Mouse (Mus musculus) forebrain, postnatal 0 days (tissue): Measurements from ENCODE around the gene Fbrsl1. TPM values are rescaled to one million over a fixed set of nuclear protein-coding genes. Genes with fewer than 3 reads are reported as not detected.

Experiments
- ATAC-seq: fragments of 200-750 bp; cut with Nextera tagmentation; 2 replicates; pipeline ENCODE4 v1.8.0; 2017; ENCODE audit warnings: mild to moderate bottlenecking, moderate library complexity
- DNase-seq: peaks from one replicate; pipeline ENCODE4 v3.0.0-alpha.2; 2015
- H3K27ac ChIP-seq: fragments of 300-500 bp; sonication (generic); 2 replicates; pipeline ENCODE4 v1.5.1; 2014; ENCODE audit warnings: low read depth, mild to moderate bottlenecking, antibody characterized with exemption, low read length, moderate library complexity, mixed read lengths
- H3K27me3 ChIP-seq: fragments of 300-500 bp; sonication (generic); 2 replicates; pipeline ENCODE4 v1.6.1; 2014; ENCODE audit warnings: mild to moderate bottlenecking, low read length, mixed read lengths; ENCODE audit not compliant: insufficient read depth
- H3K36me3 ChIP-seq: fragments of 300-500 bp; sonication (generic); 2 replicates; pipeline ENCODE4 v1.6.1; 2014; ENCODE audit warnings: mild to moderate bottlenecking, moderate library complexity; ENCODE audit not compliant: insufficient read depth
- H3K4me1 ChIP-seq: fragments of 300-500 bp; sonication (generic); 2 replicates; pipeline ENCODE4 v1.6.1; 2014; ENCODE audit warnings: antibody characterized with exemption; ENCODE audit not compliant: insufficient read depth
- H3K4me2 ChIP-seq: fragments of 300-500 bp; sonication (generic); 2 replicates; pipeline ENCODE4 v1.6.1; 2014; ENCODE audit warnings: low read depth, mild to moderate bottlenecking, moderate library complexity
- H3K4me3 ChIP-seq: fragments of 300-500 bp; sonication (generic); 2 replicates; pipeline ENCODE4 v1.5.1; 2014; ENCODE audit warnings: low read depth, low read length, mixed read lengths
- H3K9ac ChIP-seq: fragments of 300-500 bp; sonication (generic); 2 replicates; pipeline ENCODE4 v1.6.1; 2014; ENCODE audit warnings: mild to moderate bottlenecking
- H3K9me3 ChIP-seq: fragments of 300-500 bp; sonication (generic); 2 replicates; pipeline ENCODE4 v1.6.1; 2016; ENCODE audit warnings: low read length
- CTCF ChIP-seq: sonication (generic); IDR thresholded peaks from 2 replicates; pipeline ENCODE4 v1.5.1; 2016; ENCODE audit warnings: antibody characterized with exemption, control low read depth, low read depth
- WGBS: fragments of 180-500 bp; shearing (Covaris S2); extraction: QIAGEN DNeasy Blood & Tissue Kit; methylation state at CpG from one replicate; pipeline ENCODE4 v1.1.7; 2014; 5-methylcytosine and 5-hydroxymethylcytosine counted together
- polyA plus RNA-seq: library from polyadenylated mRNA; unstranded; fragments of >200 nt; fragmentation: Nextera tagmentation; extraction: Ambion mirVana; gene quantifications from 2 replicates; pipeline ENCODE4 v1.2.1, GENCODE M21; 2015
- total RNA-seq: library from RNA; depleted of rRNA; stranded (reverse); fragments of >200 nt; gene quantifications from 2 replicates; pipeline ENCODE4 v1.2.3, GENCODE M21; 2014

The Fbrsl1 gene
- total and polyA plus RNA-seq, 2 experiments from 2014 or later = 21.3 to 30.3 TPM

- ATAC-seq (peak; percentile 8), DNase-seq (peak; percentile 33)
- peaks cover 20% of the 10 kb centered on the region for H3K36me3 ChIP-seq
- 52% methylated on average over 11 of the region's 11 CpGs for WGBS
- no peaks in the 10 kb centered on the region for H3K9me3 ChIP-seq
- peak overlapping the region; percentile 72 for H3K4me2 ChIP-seq
- H3K27me3 ChIP-seq = no peaks in the 10 kb centered on the region
- H3K9ac ChIP-seq = peak overlapping the region; percentile 58; the same call in 1 of the 2 replicates
- no peaks in the 10 kb centered on the region for H3K4me1 ChIP-seq
- TF ChIP-seq CTCF = 0 out of 2 replicates have a peak, but pooled peaks have one; percentile 9
- peak overlapping the region; percentile 40; the same call in 1 of the 2 replicates for H3K4me3 ChIP-seq
- H3K27ac ChIP-seq = 0 out of 2 replicates have a peak overlapping the region, but pooled peaks have one; percentile 40
Measured at GRCm38 (mm10) chr5:110363822-110364545, 84.3 kb downstream of the Fbrsl1 start.

- Histone ChIP-seq H3K9ac (peak overlapping the region; percentile 58), H3K36me3 (peaks cover 14% of the 10 kb centered on the region), H3K9me3 (no peaks in the 10 kb centered on the region), H3K4me1 (no peaks in the 10 kb centered on the region), H3K4me2 (peak overlapping the region; percentile 72), H3K27ac (0 out of 2 replicates have a peak overlapping the region, but pooled peaks have one; percentile 40), H3K4me3 (peak overlapping the region; percentile 40), H3K27me3 (no peaks in the 10 kb centered on the region)
- 5% methylated on average over 68 of the region's 72 CpGs for WGBS
- DNase-seq = peak; percentile 89
- peak; percentile 94 for ATAC-seq
- TF ChIP-seq CTCF = peak; percentile 61
Measured at GRCm38 (mm10) chr5:110363179-110363821, 85.0 kb downstream of the Fbrsl1 start.

- peak overlapping the region; percentile 40 for H3K4me3 ChIP-seq
- ATAC-seq (peak; percentile 58; the same call in 1 of the 2 replicates), DNase-seq (no peak)
- peaks cover 11% of the 10 kb centered on the region for H3K36me3 ChIP-seq
- no peak overlapping the region for H3K27ac ChIP-seq
- no peak overlapping the region for H3K9ac ChIP-seq
- no peaks in the 10 kb centered on the region for H3K9me3 ChIP-seq
- peak overlapping the region; percentile 72 for H3K4me2 ChIP-seq
- TF ChIP-seq CTCF = no peak
- no peaks in the 10 kb centered on the region for H3K27me3 ChIP-seq
- H3K4me1 ChIP-seq = no peaks in the 10 kb centered on the region
- WGBS = 5% methylated on average over 28 of the region's 28 CpGs
Measured at GRCm38 (mm10) chr5:110362813-110363178, 85.5 kb downstream of the Fbrsl1 start.

GRCm38 (mm10) chr5:110361465-110361864 is 86.8 kb downstream of the Fbrsl1 start:
- ATAC-seq = no peak
- 89% methylated on average over 6 of the region's 6 CpGs for WGBS

GRCm38 (mm10) chr5:110357531-110358179 is 90.6 kb downstream of the Fbrsl1 start:
- H3K27ac ChIP-seq = no peak overlapping the region
- H3K4me1 ChIP-seq = no peaks in the 10 kb centered on the region
- H3K27me3 ChIP-seq = no peaks in the 10 kb centered on the region
- no peaks in the 10 kb centered on the region for H3K9me3 ChIP-seq
- H3K4me2 ChIP-seq = no peak overlapping the region
- no peak overlapping the region for H3K4me3 ChIP-seq
- TF ChIP-seq CTCF = peak; percentile 89
- no peak overlapping the region for H3K9ac ChIP-seq
- WGBS = 44% methylated on average over 8 of the region's 9 CpGs
- DNase-seq (peak; percentile 91), ATAC-seq (peak; percentile 74)
- peaks cover 5% of the 10 kb centered on the region for H3K36me3 ChIP-seq

More at GRCm38 (mm10) chr5:110361465-110361864, 86.8 kb downstream of the Fbrsl1 start:
- H3K27ac ChIP-seq = no peak overlapping the region
- no peak overlapping the region for H3K9ac ChIP-seq
- H3K36me3 ChIP-seq = peaks cover 9% of the 10 kb centered on the region
- H3K4me3 ChIP-seq = no peak overlapping the region
- H3K4me1 ChIP-seq = no peaks in the 10 kb centered on the region
- no peaks in the 10 kb centered on the region for H3K9me3 ChIP-seq
- H3K27me3 ChIP-seq = no peaks in the 10 kb centered on the region
- H3K4me2 ChIP-seq = no peak overlapping the region
- no peak for DNase-seq
- no peak for TF ChIP-seq CTCF

GRCm38 (mm10) chr5:110354716-110355115 is 93.6 kb downstream of the Fbrsl1 start:
- peak; percentile 63 for TF ChIP-seq CTCF
- Histone ChIP-seq H3K9me3 (no peaks in the 10 kb centered on the region), H3K36me3 (no peaks in the 10 kb centered on the region)

GRCm38 (mm10) chr5:110347006-110347405 is 101.3 kb downstream of the Fbrsl1 start:
- TF ChIP-seq CTCF = no peak
- WGBS = 90% methylated on average over 8 of the region's 8 CpGs
- H3K4me3 ChIP-seq = no peak overlapping the region

More at GRCm38 (mm10) chr5:110354716-110355115, 93.6 kb downstream of the Fbrsl1 start:
- Histone ChIP-seq H3K27ac (no peak overlapping the region), H3K4me2 (no peak overlapping the region), H3K4me3 (no peak overlapping the region), H3K9ac (no peak overlapping the region), H3K4me1 (no peaks in the 10 kb centered on the region), H3K27me3 (no peaks in the 10 kb centered on the region)
- ATAC-seq = peak; percentile 30; the same call in 1 of the 2 replicates
- peak; percentile 37 for DNase-seq
- 10% methylated on average over 7 of the region's 7 CpGs for WGBS

More at GRCm38 (mm10) chr5:110347006-110347405, 101.3 kb downstream of the Fbrsl1 start:
- no peak overlapping the region for H3K27ac ChIP-seq
- no peak overlapping the region for H3K4me2 ChIP-seq
- no peak for DNase-seq
- H3K9me3 ChIP-seq = no peaks in the 10 kb centered on the region
- peaks cover 5% of the 10 kb centered on the region; the same call in 1 of the 2 replicates for H3K4me1 ChIP-seq
- no peaks in the 10 kb centered on the region; the same call in 1 of the 2 replicates for H3K27me3 ChIP-seq
- no peak overlapping the region for H3K9ac ChIP-seq
- H3K36me3 ChIP-seq = no peaks in the 10 kb centered on the region
- ATAC-seq = no peak
